Mouse (Mus musculus) monocyte, adult 2 months (primary cell): Measurements from ENCODE around the gene Gm21650.
"Not testable (repeated sequence)": the region's sequence is repeated elsewhere in the genome, so short reads cannot be mapped to it uniquely, and the experiment has no call there.

Source experiments
- DNase-seq, 2 experiments: peaks; one replicate each; pipeline ENCODE4 v3.0.0; 2022; ENCODE audit warnings: low spot score in 2 of 2, low read depth in 1 of 2

Gm21650 gene

GRCm38 (mm10) chrY:77692508-77692907, at the start of gene Gm21650:
Gene Gm21650, plus strand, starts transcription at chrY:77692808.
- not testable (repeated sequence) for DNase-seq
